Mouse (Mus musculus): ENCODE measurements at regions not wholly inside any gene's neighbourhood (a gene's known extent, or its start where the extent isn't known, plus 50 kb on each side); places are given as distances from the start of the nearest gene placed in this dataset.

- no peak overlapping the region for H3K9ac ChIP-seq (ENCODE audit: low read depth, low read length, severe bottlenecking)
- H3K36me3 ChIP-seq (ENCODE audit: control insufficient read depth, insufficient read depth, low read length), result no peaks in the 10 kb centered on the region
- no peak overlapping the region for H3K4me2 ChIP-seq (replicated peaks; ENCODE audit: low read depth, low read length, severe bottlenecking)
- no peak for ATAC-seq (ENCODE audit: low FRiP score, low read depth)
- 77% methylated on average over 3 of the region's 3 CpGs for WGBS
- H3K4me3 ChIP-seq (replicated peaks; ENCODE audit: low read length), result no peak overlapping the region
- no peaks in the 10 kb centered on the region for H3K9me3 ChIP-seq (ENCODE audit: control insufficient read depth, low read length)
- DNase-seq (ENCODE audit: low spot score), result no peak
- TF ChIP-seq POLR2A (IDR thresholded peaks at IDR 0.05; ENCODE audit: borderline replicate concordance, extremely low read depth, insufficient read depth, insufficient read length), result no peak
- no peak overlapping the region for H3K27ac ChIP-seq (replicated peaks; ENCODE audit: low read depth, low read length)
- no peaks in the 10 kb centered on the region for H3K27me3 ChIP-seq (ENCODE audit: control insufficient read depth, insufficient read depth, low read length)
- no peaks in the 10 kb centered on the region for H3K4me1 ChIP-seq (ENCODE audit: control insufficient read depth, insufficient read depth, low read length)
Observed at GRCm38 (mm10) chr2:178624475-178624874, 194.1 kb downstream of the Cdh26 start.

- H3K4me2 ChIP-seq (replicated peaks; ENCODE audit: low read depth, low read length, severe bottlenecking), result no peak overlapping the region
- no peaks in the 10 kb centered on the region for H3K9me3 ChIP-seq (ENCODE audit: control insufficient read depth, low read length)
- no peak overlapping the region for H3K27ac ChIP-seq (replicated peaks; ENCODE audit: low read depth, low read length)
- DNase-seq (ENCODE audit: low spot score) (no peak), ATAC-seq (ENCODE audit: low FRiP score, low read depth) (no peak)
- H3K4me1 ChIP-seq (ENCODE audit: control insufficient read depth, insufficient read depth, low read length), result no peaks in the 10 kb centered on the region
- no peak overlapping the region for H3K9ac ChIP-seq (ENCODE audit: low read depth, low read length, severe bottlenecking)
- no peak overlapping the region for H3K4me3 ChIP-seq (replicated peaks; ENCODE audit: low read length)
- H3K27me3 ChIP-seq (ENCODE audit: control insufficient read depth, insufficient read depth, low read length), result no peaks in the 10 kb centered on the region
- 73% methylated on average over 1 of the region's 1 CpGs for WGBS
- TF ChIP-seq POLR2A (IDR thresholded peaks at IDR 0.05; ENCODE audit: borderline replicate concordance, extremely low read depth, insufficient read depth, insufficient read length), result no peak
- no peaks in the 10 kb centered on the region for H3K36me3 ChIP-seq (ENCODE audit: control insufficient read depth, insufficient read depth, low read length)
Observed at GRCm38 (mm10) chr2:178624907-178625306, 194.6 kb downstream of the Cdh26 start.

- H3K9me3 ChIP-seq (ENCODE audit: control insufficient read depth, low read length), result no peaks in the 10 kb centered on the region
- DNase-seq (ENCODE audit: low spot score) (no peak), ATAC-seq (ENCODE audit: low FRiP score, low read depth) (no peak)
- H3K27ac ChIP-seq (replicated peaks; ENCODE audit: low read depth, low read length), result no peak overlapping the region
- no peaks in the 10 kb centered on the region for H3K36me3 ChIP-seq (ENCODE audit: control insufficient read depth, insufficient read depth, low read length)
- no peak for TF ChIP-seq POLR2A (IDR thresholded peaks at IDR 0.05; ENCODE audit: borderline replicate concordance, extremely low read depth, insufficient read depth, insufficient read length)
- WGBS, result 26% methylated on average over 7 of the region's 7 CpGs
- H3K27me3 ChIP-seq (ENCODE audit: control insufficient read depth, insufficient read depth, low read length), result no peaks in the 10 kb centered on the region
- H3K4me3 ChIP-seq (replicated peaks; ENCODE audit: low read length), result no peak overlapping the region
- peaks cover 32% of the 10 kb centered on the region for H3K4me1 ChIP-seq (ENCODE audit: control insufficient read depth, insufficient read depth, low read length)
- H3K9ac ChIP-seq (ENCODE audit: low read depth, low read length, severe bottlenecking), result no peak overlapping the region
- no peak overlapping the region for H3K4me2 ChIP-seq (replicated peaks; ENCODE audit: low read depth, low read length, severe bottlenecking)
Observed at GRCm38 (mm10) chr2:178629756-178630155, 199.4 kb downstream of the Cdh26 start.

GRCm38 (mm10) chr2:178630511-178630910 lies 200.2 kb downstream of the Cdh26 start:
- no peaks in the 10 kb centered on the region for H3K36me3 ChIP-seq (ENCODE audit: control insufficient read depth, insufficient read depth, low read length)
- TF ChIP-seq POLR2A (IDR thresholded peaks at IDR 0.05; ENCODE audit: borderline replicate concordance, extremely low read depth, insufficient read depth, insufficient read length), result no peak
- no peak overlapping the region for H3K4me2 ChIP-seq (replicated peaks; ENCODE audit: low read depth, low read length, severe bottlenecking)
- H3K4me1 ChIP-seq (ENCODE audit: control insufficient read depth, insufficient read depth, low read length), result peaks cover 39% of the 10 kb centered on the region
- no peak overlapping the region for H3K4me3 ChIP-seq (replicated peaks; ENCODE audit: low read length)
- H3K9ac ChIP-seq (ENCODE audit: low read depth, low read length, severe bottlenecking), result no peak overlapping the region
- no peak overlapping the region for H3K27ac ChIP-seq (replicated peaks; ENCODE audit: low read depth, low read length)
- no peaks in the 10 kb centered on the region for H3K27me3 ChIP-seq (ENCODE audit: control insufficient read depth, insufficient read depth, low read length)
- DNase-seq (ENCODE audit: low spot score), result peak; percentile 59
- 55% methylated on average over 12 of the region's 12 CpGs for WGBS
- ATAC-seq (ENCODE audit: low FRiP score, low read depth), result peak; percentile 38
- no peaks in the 10 kb centered on the region for H3K9me3 ChIP-seq (ENCODE audit: control insufficient read depth, low read length)

GRCm38 (mm10) chr2:178631336-178631735 lies 201.0 kb downstream of the Cdh26 start:
- ATAC-seq (ENCODE audit: low FRiP score, low read depth) (no peak), DNase-seq (ENCODE audit: low spot score) (no peak)
- Histone ChIP-seq H3K4me2 (replicated peaks; ENCODE audit: low read depth, low read length, severe bottlenecking) (no peak overlapping the region), H3K9me3 (ENCODE audit: control insufficient read depth, low read length) (no peaks in the 10 kb centered on the region), H3K27ac (replicated peaks; ENCODE audit: low read depth, low read length) (no peak overlapping the region), H3K4me1 (ENCODE audit: control insufficient read depth, insufficient read depth, low read length) (peaks cover 44% of the 10 kb centered on the region), H3K4me3 (replicated peaks; ENCODE audit: low read length) (no peak overlapping the region), H3K27me3 (ENCODE audit: control insufficient read depth, insufficient read depth, low read length) (no peaks in the 10 kb centered on the region), H3K9ac (ENCODE audit: low read depth, low read length, severe bottlenecking) (no peak overlapping the region), H3K36me3 (ENCODE audit: control insufficient read depth, insufficient read depth, low read length) (no peaks in the 10 kb centered on the region)
- TF ChIP-seq POLR2A (IDR thresholded peaks at IDR 0.05; ENCODE audit: borderline replicate concordance, extremely low read depth, insufficient read depth, insufficient read length), result no peak
- WGBS, result 29% methylated on average over 3 of the region's 3 CpGs

GRCm38 (mm10) chr2:178631966-178632365 lies 201.6 kb downstream of the Cdh26 start:
- H3K9me3 ChIP-seq (ENCODE audit: control insufficient read depth, low read length), result no peaks in the 10 kb centered on the region
- WGBS, result 47% methylated on average over 12 of the region's 12 CpGs
- H3K9ac ChIP-seq (ENCODE audit: low read depth, low read length, severe bottlenecking), result no peak overlapping the region
- no peak overlapping the region for H3K4me3 ChIP-seq (replicated peaks; ENCODE audit: low read length)
- ATAC-seq (ENCODE audit: low FRiP score, low read depth) (no peak), DNase-seq (ENCODE audit: low spot score) (no peak)
- no peak for TF ChIP-seq POLR2A (IDR thresholded peaks at IDR 0.05; ENCODE audit: borderline replicate concordance, extremely low read depth, insufficient read depth, insufficient read length)
- H3K4me2 ChIP-seq (replicated peaks; ENCODE audit: low read depth, low read length, severe bottlenecking), result no peak overlapping the region
- H3K36me3 ChIP-seq (ENCODE audit: control insufficient read depth, insufficient read depth, low read length), result no peaks in the 10 kb centered on the region
- H3K27me3 ChIP-seq (ENCODE audit: control insufficient read depth, insufficient read depth, low read length), result no peaks in the 10 kb centered on the region
- H3K4me1 ChIP-seq (ENCODE audit: control insufficient read depth, insufficient read depth, low read length), result peaks cover 44% of the 10 kb centered on the region
- H3K27ac ChIP-seq (replicated peaks; ENCODE audit: low read depth, low read length), result 0 out of 2 replicates have a peak overlapping the region, but pooled peaks have one; percentile 3

Measured in limb, embryonic 14.5 days (tissue).